ENCODE assay signal across 11 mouse cellular contexts in genomic region chr11:75538970-75539299, GRCm38 (mm10). TPM values are rescaled to one million over a fixed set of nuclear protein-coding genes. Genes with fewer than 3 reads are reported as not detected.
DNase-seq lines count a peak whose midpoint lies in the region; ATAC-seq and TF ChIP-seq lines count a peak whose summit lies in the region.
"Had no signal": no experiment of that assay in that cellular context is flagged by ENCODE, and none has a peak within 500 bp of the region (broad histone marks: within the 10 kb centered on the region; RNA-seq: fewer than 3 reads in every experiment).

No protein-coding gene starts in this region.

- 68% methylated on average over 13 of the region's 13 CpGs for WGBS in heart, embryonic 16.5 days
- WGBS in neural tube, embryonic 13.5 days, result 91% methylated on average over 13 of the region's 13 CpGs
- 83% methylated on average over 13 of the region's 13 CpGs for WGBS in small intestine, adult 2 months

- no peaks in the 10 kb centered on the region for H3K9me3 ChIP-seq in heart, embryonic 16.5 days (replicated peaks; ENCODE audit: control insufficient read depth, low read length)
- H3K9me3 ChIP-seq in neural tube, embryonic 13.5 days, result no peaks in the 10 kb centered on the region
- H3K9me3 ChIP-seq: heart, embryonic 13.5 days; limb, embryonic 15.5 days had no signal

- no peaks in the 10 kb centered on the region for H3K36me3 ChIP-seq in heart, embryonic 16.5 days (ENCODE audit: control insufficient read depth, insufficient read depth)
- peaks cover 6% of the 10 kb centered on the region; the same call in 1 of the 2 replicates for H3K36me3 ChIP-seq in neural tube, embryonic 13.5 days
- H3K36me3 ChIP-seq in small intestine, adult 2 months (ENCODE audit: control insufficient read depth, insufficient read depth, low read length), result peaks cover 49% of the 10 kb centered on the region
- H3K36me3 ChIP-seq: heart, embryonic 13.5 days; limb, embryonic 15.5 days had no signal

- TF ChIP-seq POLR2A in small intestine, adult 2 months (IDR thresholded peaks at IDR 0.05; ENCODE audit: low read depth, low read length), result no peak

- no peaks in the 10 kb centered on the region for H3K27me3 ChIP-seq in heart, embryonic 16.5 days (ENCODE audit: control insufficient read depth, insufficient read depth, low read length)
- H3K27me3 ChIP-seq in neural tube, embryonic 13.5 days, result no peaks in the 10 kb centered on the region
- no peaks in the 10 kb centered on the region for H3K27me3 ChIP-seq in small intestine, adult 2 months (ENCODE audit: control insufficient read depth, insufficient read depth, low read length)
- H3K27me3 ChIP-seq: CH12.LX; heart, embryonic 13.5 days; limb, embryonic 15.5 days had no signal

- intact Hi-C loops in heart, postnatal 10 days (cut with DNase I), result no loop called here

- no peak for DNase-seq in heart, postnatal 10 days
- no peak for DNase-seq in neural tube, embryonic 10.5 days (ENCODE audit: extremely low spot score, low spot score)
- DNase-seq in urinary bladder, postnatal 10 days (ENCODE audit: low spot score), result no peak

- TF ChIP-seq CTCF in small intestine, adult 2 months (IDR thresholded peaks at IDR 0.05; ENCODE audit: extremely low read depth, insufficient read length, insufficient replicate concordance, low read depth, low read length), result no peak

- ATAC-seq in heart, embryonic 16.5 days (replicated peaks; ENCODE audit: extremely low read depth, insufficient read depth, low FRiP score), result no peak
- no peak for ATAC-seq in neural tube, embryonic 13.5 days (ENCODE audit: low read depth)
- no peak for ATAC-seq in frontal cortex, adult (ENCODE audit: low TSS enrichment)

- peaks cover 34% of the 10 kb centered on the region for H3K4me1 ChIP-seq in heart, embryonic 16.5 days (ENCODE audit: control insufficient read depth, insufficient read depth, low read length)
- H3K4me1 ChIP-seq in neural tube, embryonic 13.5 days (replicated peaks), result peaks cover 67% of the 10 kb centered on the region
- H3K4me1 ChIP-seq in brown adipose tissue, adult 24 weeks (ENCODE audit: control insufficient read depth, insufficient read depth, insufficient read length, low read length), result peaks cover 46% of the 10 kb centered on the region
- peaks cover 24% of the 10 kb centered on the region for H3K4me1 ChIP-seq in small intestine, adult 2 months (ENCODE audit: control insufficient read depth, insufficient read depth, insufficient read length, low read length)

- H3K4me2 ChIP-seq in heart, embryonic 16.5 days (ENCODE audit: low read depth, low read length), result no peak overlapping the region
- no peak overlapping the region for H3K4me2 ChIP-seq in neural tube, embryonic 13.5 days
- H3K4me2 ChIP-seq: heart, embryonic 13.5 days; limb, embryonic 15.5 days had no signal

- no peak overlapping the region for H3K4me3 ChIP-seq in heart, embryonic 16.5 days (ENCODE audit: low read length)
- H3K4me3 ChIP-seq in neural tube, embryonic 13.5 days, result no peak overlapping the region
- H3K4me3 ChIP-seq in brown adipose tissue, adult 24 weeks (ENCODE audit: insufficient read depth, low read depth, low read length), result no peak overlapping the region
- H3K4me3 ChIP-seq in small intestine, adult 2 months (ENCODE audit: low read depth, low read length), result no peak overlapping the region
- H3K4me3 ChIP-seq: heart, embryonic 13.5 days; limb, embryonic 15.5 days had no signal

- H3K27ac ChIP-seq in heart, embryonic 16.5 days (ENCODE audit: low read length), result 0 out of 2 replicates have a peak overlapping the region, but pooled peaks have one; percentile 18
- H3K27ac ChIP-seq in neural tube, embryonic 13.5 days (replicated peaks), result peak overlapping the region; percentile 77; the same call in 1 of the 2 replicates
- peak overlapping the region; percentile 88 for H3K27ac ChIP-seq in brown adipose tissue, adult 24 weeks (replicated peaks; ENCODE audit: low read depth, low read length)
- H3K27ac ChIP-seq in small intestine, adult 2 months (ENCODE audit: insufficient read depth, low read depth, low read length), result peak overlapping the region; percentile 52
- H3K27ac ChIP-seq: limb, embryonic 15.5 days had no signal

- no peak overlapping the region for H3K9ac ChIP-seq in heart, embryonic 16.5 days (ENCODE audit: low read length)
- no peak overlapping the region for H3K9ac ChIP-seq in neural tube, embryonic 13.5 days
- H3K9ac ChIP-seq: limb, embryonic 15.5 days had no signal

RNA-seq across cellular contexts. Expression of gene Slc43a2, which starts 7.4 kb away (rescaled TPM):
- polyA plus RNA-seq in heart, embryonic 16.5 days (2015; fragmentation: Nextera tagmentation; extraction: Ambion mirVana), result 3.0 and 4.3 TPM in 2 replicates
- 10 to 100 TPM; 14.2 to 17.3 TPM for total RNA-seq in heart, postnatal 10 days (2021)
- polyA plus RNA-seq in neural tube, embryonic 13.5 days (2015; fragmentation: Nextera tagmentation; extraction: Ambion mirVana), result 17.5 and 20.4 TPM in 2 replicates
- polyA plus RNA-seq in brown adipose tissue, adult 24 weeks (2012; ENCODE audit: insufficient read depth, insufficient read length, missing spikeins), result 13.4 and 14.5 TPM in 2 replicates
- 165 and 508 TPM in 2 replicates for polyA plus RNA-seq in small intestine, adult 2 months (2012; rRNA removed)

RNA-seq across cellular contexts. Expression of gene Scarf1, which starts 25.6 kb away (rescaled TPM):
- polyA plus RNA-seq in heart, embryonic 16.5 days (2015; fragmentation: Nextera tagmentation; extraction: Ambion mirVana), result 11.0 and 14.0 TPM in 2 replicates
- total RNA-seq in heart, postnatal 10 days (2021), result 10 to 100 TPM; 15.9 to 17.8 TPM
- 4.7 TPM in 2 replicates for polyA plus RNA-seq in neural tube, embryonic 13.5 days (2015; fragmentation: Nextera tagmentation; extraction: Ambion mirVana)
- polyA plus RNA-seq in brown adipose tissue, adult 24 weeks (2012; ENCODE audit: insufficient read depth, insufficient read length, missing spikeins), result 3.4 and 5.3 TPM in 2 replicates
- 9.4 and 12.3 TPM in 2 replicates for polyA plus RNA-seq in small intestine, adult 2 months (2012; rRNA removed)

RNA-seq across cellular contexts. Expression of gene Rilp, which starts 29.0 kb away (rescaled TPM):
- 11.0 and 13.3 TPM in 2 replicates for polyA plus RNA-seq in heart, embryonic 16.5 days (2015; fragmentation: Nextera tagmentation; extraction: Ambion mirVana)
- 10 to 100 TPM; 32.2 to 34.5 TPM for total RNA-seq in heart, postnatal 10 days (2021)
- 0.54 and 1.7 TPM in 2 replicates for polyA plus RNA-seq in neural tube, embryonic 13.5 days (2015; fragmentation: Nextera tagmentation; extraction: Ambion mirVana)
- polyA plus RNA-seq in brown adipose tissue, adult 24 weeks (2012; ENCODE audit: insufficient read depth, insufficient read length, missing spikeins), result 42.3 and 47.1 TPM in 2 replicates
- polyA plus RNA-seq in small intestine, adult 2 months (2012; rRNA removed), result 8.0 and 15.0 TPM in 2 replicates

RNA-seq across cellular contexts. Expression of gene Pitpna, which starts 49.0 kb away (rescaled TPM):
- 68.0 and 78.0 TPM in 2 replicates for polyA plus RNA-seq in heart, embryonic 16.5 days (2015; fragmentation: Nextera tagmentation; extraction: Ambion mirVana)
- 100 to 1,000 TPM; 146 to 150 TPM for total RNA-seq in heart, postnatal 10 days (2021)
- 122 and 128 TPM in 2 replicates for polyA plus RNA-seq in neural tube, embryonic 13.5 days (2015; fragmentation: Nextera tagmentation; extraction: Ambion mirVana)
- polyA plus RNA-seq in brown adipose tissue, adult 24 weeks (2012; ENCODE audit: insufficient read depth, insufficient read length, missing spikeins), result 75.9 and 86.5 TPM in 2 replicates
- polyA plus RNA-seq in small intestine, adult 2 months (2012; rRNA removed), result 88.0 and 185 TPM in 2 replicates

RNA-seq across cellular contexts. Expression of gene Prpf8, which starts 52.3 kb away (rescaled TPM):
- polyA plus RNA-seq in heart, embryonic 16.5 days (2015; fragmentation: Nextera tagmentation; extraction: Ambion mirVana), result 31.4 and 34.1 TPM in 2 replicates
- 100 to 1,000 TPM; 103 to 109 TPM for total RNA-seq in heart, postnatal 10 days (2021)
- 47.3 and 51.3 TPM in 2 replicates for polyA plus RNA-seq in neural tube, embryonic 13.5 days (2015; fragmentation: Nextera tagmentation; extraction: Ambion mirVana)
- 57.2 and 61.0 TPM in 2 replicates for polyA plus RNA-seq in brown adipose tissue, adult 24 weeks (2012; ENCODE audit: insufficient read depth, insufficient read length, missing spikeins)
- polyA plus RNA-seq in small intestine, adult 2 months (2012; rRNA removed), result 23.4 and 44.2 TPM in 2 replicates

Comparison
In these comparisons a context has a peak if more than half of its experiments do, and no peak if none do; other contexts are left out.
1. H3K27ac ChIP-seq: peak in every context shown above with its lines; median percentile 88 in brown adipose tissue, adult 24 weeks; 77 in neural tube, embryonic 13.5 days; 52 in small intestine, adult 2 months; 18 in heart, embryonic 16.5 days.